Mouse (Mus musculus) thymus, adult 2 months (tissue): Measurements from ENCODE around the gene Pigm.

Experiments
- CTCF ChIP-seq: fragments of 200-500 bp; IDR thresholded peaks from 2 replicates; pipeline ENCODE4 v1.5.1; 2012; ENCODE audit warnings: mild to moderate bottlenecking, control low read depth, low read length, moderate library complexity, borderline replicate concordance; ENCODE audit not compliant: control insufficient read depth, poor library complexity, insufficient read depth; ENCODE audit errors: extremely low read depth
- POLR2A ChIP-seq: fragments of 200-500 bp; IDR thresholded peaks from 2 replicates; pipeline ENCODE4 v1.6.1; 2012; ENCODE audit warnings: mild to moderate bottlenecking, low read length, control low read depth, moderate library complexity; ENCODE audit not compliant: control insufficient read depth, poor library complexity, insufficient read depth; ENCODE audit errors: extremely low read depth

- TF ChIP-seq POLR2A, result no peak
- no peak for TF ChIP-seq CTCF
These were observed 54.4 kb downstream of the Pigm start for GRCm38 (mm10) chr1:172430731-172431220.
